Mouse (Mus musculus) myocyte (in vitro differentiated cells): ENCODE measurements around the gene Commd1.

Source experiments
- CEBPB ChIP-seq: IDR thresholded peaks from 2 replicates; pipeline ENCODE4 v1.6.1; 2011; ENCODE audit warnings: mild to moderate bottlenecking, moderate library complexity; ENCODE audit not compliant: poor library complexity, insufficient read depth, severe bottlenecking
- MYOG ChIP-seq, 3 experiments: IDR thresholded peaks; one replicate each; pipeline ENCODE4 v1.6.1; 2011; ENCODE audit warnings: control low read depth in 2 of 3, low read depth in 2 of 3, mild to moderate bottlenecking in 2 of 3; ENCODE audit not compliant: insufficient read length in 2 of 3, control insufficient read depth in 1 of 3, insufficient read depth in 1 of 3
- POLR2A ChIP-seq: IDR thresholded peaks from one replicate; pipeline ENCODE4 v1.6.1; 2011; ENCODE audit warnings: low read depth, mild to moderate bottlenecking, control low read depth, moderate library complexity; ENCODE audit not compliant: insufficient read length
- TCF12 ChIP-seq: IDR thresholded peaks from one replicate; pipeline ENCODE4 v1.6.1; 2011; ENCODE audit warnings: mild to moderate bottlenecking, control low read depth; ENCODE audit not compliant: poor library complexity, insufficient read depth, severe bottlenecking

- TF ChIP-seq CEBPB (no peak), MYOG (IDR thresholded peaks at IDR 0.05; ENCODE audit: control insufficient read depth in 1 of 3, insufficient read depth in 1 of 3, insufficient read length in 2 of 3, low read depth in 2 of 3) (no peak), POLR2A (no peak), TCF12 (no peak)
Measured at GRCm38 (mm10) chr11:22882926-22883325, 99.3 kb downstream of the Commd1 start.
